18 mouse cellular contexts compared by ENCODE assay signal in the genomic region with DNA sequence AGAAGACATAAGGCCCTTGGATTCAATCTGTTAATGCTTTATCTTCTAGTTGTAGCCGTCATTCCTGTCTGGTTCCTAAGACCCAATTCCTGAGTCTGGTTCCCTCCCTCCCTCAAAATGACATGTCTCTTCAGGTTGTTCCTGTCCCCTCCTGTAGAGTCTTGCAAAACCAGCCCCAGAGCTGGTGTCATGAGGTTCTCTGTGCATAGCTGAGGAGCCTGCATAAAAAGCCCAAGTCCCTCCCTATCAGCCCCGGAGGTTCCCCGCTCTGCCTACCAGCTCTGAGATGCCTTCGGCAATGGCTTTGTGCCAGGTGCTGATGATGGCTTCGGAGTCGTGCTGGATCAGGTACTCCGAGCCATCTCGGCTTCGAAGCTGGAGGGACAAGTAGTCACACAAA. TPM values are rescaled to one million over a fixed set of nuclear protein-coding genes. Genes with fewer than 3 reads are reported as not detected.
DNase-seq lines count a peak whose midpoint lies in the region; ATAC-seq and TF ChIP-seq lines count a peak whose summit lies in the region.
"Had no signal": no experiment of that assay in that cellular context is flagged by ENCODE, and none has a peak within 500 bp of the region (broad histone marks: within the 10 kb centered on the region; RNA-seq: fewer than 3 reads in every experiment).

No protein-coding gene starts in this region.

- TF ChIP-seq EP300 in lung, postnatal 0 days (IDR thresholded peaks at IDR 0.05): no peak

- 87% methylated on average over 9 of the region's 9 CpGs for WGBS in hindbrain, embryonic 10.5 days
- WGBS in lung, postnatal 0 days: 86% methylated on average over 9 of the region's 9 CpGs

- peaks cover 55% of the 10 kb centered on the region for H3K27me3 ChIP-seq in hindbrain, embryonic 10.5 days (ENCODE audit: insufficient read depth, poor library complexity, severe bottlenecking)
- no peaks in the 10 kb centered on the region for H3K27me3 ChIP-seq in lung, postnatal 0 days (replicated peaks; ENCODE audit: insufficient read depth, low read length)

- DNase-seq in gastrocnemius, adult 2 months: peak; percentile 40
- DNase-seq in gastrocnemius, postnatal 25 days: no peak
- peak; percentile 21 for DNase-seq in adipocyte (ENCODE audit: low spot score)
- DNase-seq in gonadal fat pad, adult 2 months (ENCODE audit: low read depth): peak; percentile 94
- peak; percentile 56 for DNase-seq in testis, postnatal 14 days (ENCODE audit: low spot score)
- DNase-seq in hindbrain, embryonic 10.5 days (ENCODE audit: low spot score): no peak
- DNase-seq in right cerebral cortex, postnatal 10 days (ENCODE audit: low spot score in 2 of 2): no peak
- DNase-seq in lung, postnatal 0 days (ENCODE audit: low spot score): no peak
- DNase-seq: adrenal gland, adult 8-10 months; heart, adult 2 months; midbrain, embryonic 14.5 days; right cerebral cortex, postnatal 4 days; thymus, postnatal 14 days had no signal

- no peak for TF ChIP-seq CTCF in gastrocnemius, adult 2 months (IDR thresholded peaks at IDR 0.05)
- no peak for TF ChIP-seq CTCF in lung, postnatal 0 days (IDR thresholded peaks at IDR 0.05)

- H3K9ac ChIP-seq in lung, postnatal 0 days (replicated peaks; ENCODE audit: low read depth): no peak overlapping the region
- H3K9ac ChIP-seq: heart, embryonic 15.5 days; liver, embryonic 14.5 days had no signal

- H3K9me3 ChIP-seq in hindbrain, embryonic 10.5 days: no peaks in the 10 kb centered on the region
- no peaks in the 10 kb centered on the region for H3K9me3 ChIP-seq in lung, postnatal 0 days (ENCODE audit: low read length)
- H3K9me3 ChIP-seq: heart, embryonic 15.5 days had no signal

- H3K27ac ChIP-seq in gastrocnemius, adult 2 months: no peak overlapping the region
- no peak overlapping the region for H3K27ac ChIP-seq in hindbrain, embryonic 10.5 days
- no peak overlapping the region for H3K27ac ChIP-seq in lung, postnatal 0 days (ENCODE audit: low read length)
- H3K27ac ChIP-seq: heart, adult 2 months; heart, embryonic 15.5 days; left cerebral cortex, adult 2 months; liver, embryonic 14.5 days had no signal

- H3K4me3 ChIP-seq in gastrocnemius, adult 2 months: no peak overlapping the region
- no peak overlapping the region for H3K4me3 ChIP-seq in hindbrain, embryonic 10.5 days
- H3K4me3 ChIP-seq in lung, postnatal 0 days (ENCODE audit: low read depth, low read length): no peak overlapping the region
- H3K4me3 ChIP-seq: heart, adult 2 months; heart, embryonic 15.5 days; left cerebral cortex, adult 2 months; myocyte had no signal

- H3K4me2 ChIP-seq in lung, postnatal 0 days (replicated peaks; ENCODE audit: low read depth, low read length): no peak overlapping the region
- H3K4me2 ChIP-seq: heart, embryonic 15.5 days had no signal

- H3K36me3 ChIP-seq in hindbrain, embryonic 10.5 days: no peaks in the 10 kb centered on the region
- peaks cover 5% of the 10 kb centered on the region for H3K36me3 ChIP-seq in lung, postnatal 0 days (ENCODE audit: insufficient read depth, low read length)
- H3K36me3 ChIP-seq: heart, embryonic 15.5 days had no signal

- ATAC-seq in lung, postnatal 0 days: no peak
- ATAC-seq: forebrain, embryonic 14.5 days had no signal

- H3K4me1 ChIP-seq in hindbrain, embryonic 10.5 days (replicated peaks): peaks cover 33% of the 10 kb centered on the region
- H3K4me1 ChIP-seq in lung, postnatal 0 days (ENCODE audit: insufficient read depth, low read depth, low read length): no peaks in the 10 kb centered on the region

- intact Hi-C loops in gastrocnemius, adult 2 months (cut with DNase I): loop anchor here (5.0 kb wide), 1 partner anchor 222 kb away; no protein-coding TSS in a partner anchor

RNA-seq across cellular contexts. Expression of a gene that starts 28.6 kb away (rescaled TPM):
- total RNA-seq in gastrocnemius, adult 2 months (2021): 1 to 10 TPM; 6.0 to 8.8 TPM
- 1 to 10 TPM; 3.0 to 4.6 TPM for total RNA-seq in gastrocnemius, postnatal 25 days (2021)
- polyA plus RNA-seq in gonadal fat pad, adult 2 months (2012; rRNA removed): 27.6 and 28.1 TPM in 2 replicates
- 4.8 and 5.1 TPM in 2 replicates for polyA plus RNA-seq in hindbrain, embryonic 10.5 days (2016; fragmentation: Nextera tagmentation; extraction: Ambion mirVana)
- 18.5 and 20.0 TPM in 2 replicates for polyA plus RNA-seq in lung, postnatal 0 days (2015; fragmentation: Nextera tagmentation; extraction: Ambion mirVana)

Comparison
In these comparisons a context has a peak if more than half of its experiments do, and no peak if none do; other contexts are left out.
1. DNase-seq: peak in gastrocnemius, adult 2 months (single experiment), adipocyte (single experiment), gonadal fat pad, adult 2 months (single experiment) and testis, postnatal 14 days (single experiment); none in gastrocnemius, postnatal 25 days (single experiment), hindbrain, embryonic 10.5 days (single experiment), right cerebral cortex, postnatal 10 days (0 of 2) and lung, postnatal 0 days (single experiment).